In genomic region chr1:136768969-136769401, GRCm38 (mm10) we compare ENCODE assay signal across 9 mouse cellular contexts.
DNase-seq lines count a peak whose midpoint lies in the region; ATAC-seq lines count a peak whose summit lies in the region.
"Had no signal": no experiment of that assay in that cellular context is flagged by ENCODE, and none has a peak within 500 bp of the region (broad histone marks: within the 10 kb centered on the region; RNA-seq: fewer than 3 reads in every experiment).

No protein-coding gene starts in this region.

- no peaks in the 10 kb centered on the region for H3K9me3 ChIP-seq in heart, embryonic 10.5 days
- H3K9me3 ChIP-seq in limb, embryonic 13.5 days, result no peaks in the 10 kb centered on the region
- no peaks in the 10 kb centered on the region for H3K9me3 ChIP-seq in midbrain, embryonic 14.5 days (ENCODE audit: control insufficient read depth, low read length)

- H3K36me3 ChIP-seq in heart, embryonic 10.5 days, result no peaks in the 10 kb centered on the region
- H3K36me3 ChIP-seq in limb, embryonic 13.5 days, result no peaks in the 10 kb centered on the region
- H3K36me3 ChIP-seq in midbrain, embryonic 14.5 days (ENCODE audit: control insufficient read depth, insufficient read depth, low read length), result no peaks in the 10 kb centered on the region

- peaks cover 7% of the 10 kb centered on the region; the same call in 1 of the 2 replicates for H3K4me1 ChIP-seq in heart, embryonic 10.5 days
- peaks cover 4% of the 10 kb centered on the region; the same call in 1 of the 2 replicates for H3K4me1 ChIP-seq in brown adipose tissue, adult 24 weeks (ENCODE audit: control insufficient read depth, insufficient read depth, insufficient read length, low read length)
- H3K4me1 ChIP-seq in limb, embryonic 13.5 days, result peaks cover 13% of the 10 kb centered on the region
- H3K4me1 ChIP-seq in midbrain, embryonic 14.5 days (ENCODE audit: control insufficient read depth, insufficient read depth, low read length), result peaks cover 9% of the 10 kb centered on the region

- WGBS in heart, embryonic 10.5 days, result 9% methylated on average over 10 of the region's 10 CpGs
- 2% methylated on average over 10 of the region's 10 CpGs for WGBS in limb, embryonic 13.5 days
- 2% methylated on average over 10 of the region's 10 CpGs for WGBS in midbrain, embryonic 14.5 days

- H3K27ac ChIP-seq in heart, embryonic 10.5 days, result peak overlapping the region; percentile 47
- no peak overlapping the region for H3K27ac ChIP-seq in brown adipose tissue, adult 24 weeks (replicated peaks; ENCODE audit: low read depth, low read length)
- peak overlapping the region; percentile 58; the same call in 1 of the 2 replicates for H3K27ac ChIP-seq in limb, embryonic 13.5 days
- H3K27ac ChIP-seq in midbrain, embryonic 14.5 days (replicated peaks; ENCODE audit: low read depth, low read length), result peak overlapping the region; percentile 60
- H3K27ac ChIP-seq: macrophage had no signal

- no peak overlapping the region for H3K9ac ChIP-seq in limb, embryonic 13.5 days
- H3K9ac ChIP-seq in midbrain, embryonic 14.5 days (replicated peaks; ENCODE audit: low read length), result no peak overlapping the region

- peak overlapping the region; percentile 38 for H3K4me2 ChIP-seq in limb, embryonic 13.5 days (replicated peaks)
- peak overlapping the region; percentile 20; the same call in 1 of the 2 replicates for H3K4me2 ChIP-seq in midbrain, embryonic 14.5 days (ENCODE audit: low read length)

- no peaks in the 10 kb centered on the region for H3K27me3 ChIP-seq in heart, embryonic 10.5 days (ENCODE audit: insufficient read depth, poor library complexity, severe bottlenecking)
- H3K27me3 ChIP-seq in limb, embryonic 13.5 days, result no peaks in the 10 kb centered on the region
- H3K27me3 ChIP-seq in midbrain, embryonic 14.5 days (ENCODE audit: control insufficient read depth, insufficient read depth, low read length), result no peaks in the 10 kb centered on the region

- peak overlapping the region; percentile 35 for H3K4me3 ChIP-seq in heart, embryonic 10.5 days
- H3K4me3 ChIP-seq in brown adipose tissue, adult 24 weeks (ENCODE audit: insufficient read depth, low read depth, low read length), result 0 out of 2 replicates have a peak overlapping the region, but pooled peaks have one; percentile 20
- H3K4me3 ChIP-seq in limb, embryonic 13.5 days, result no peak overlapping the region
- no peak overlapping the region for H3K4me3 ChIP-seq in midbrain, embryonic 14.5 days (replicated peaks; ENCODE audit: low read depth, low read length)

- peak; percentile 85 for ATAC-seq in limb, embryonic 13.5 days (ENCODE audit: low FRiP score, low read depth)
- peak; percentile 74 for ATAC-seq in midbrain, embryonic 14.5 days (ENCODE audit: low FRiP score, low TSS enrichment)
- ATAC-seq in activated CD4-positive, CD25-positive, alpha-beta regulatory T cell, adult 4 months, result no peak
- no peak for ATAC-seq in cerebellum, adult (ENCODE audit: insufficient number of reproducible peaks, low FRiP score, low TSS enrichment)

- no peak for DNase-seq in heart, embryonic 10.5 days (ENCODE audit: low spot score)
- no peak for DNase-seq in heart, adult 9 months (ENCODE audit: low spot score in 2 of 2)
- peak; percentile 25 for DNase-seq in heart, postnatal 4 days
- DNase-seq in midbrain, embryonic 14.5 days, result peak; percentile 74

Comparison
In these comparisons a context has a peak if more than half of its experiments do, and no peak if none do; other contexts are left out.
1. DNase-seq: peak in heart, postnatal 4 days (single experiment) and midbrain, embryonic 14.5 days (single experiment); none in heart, embryonic 10.5 days (single experiment) and heart, adult 9 months (0 of 2).
2. H3K4me3 ChIP-seq: peak in heart, embryonic 10.5 days (single experiment) and brown adipose tissue, adult 24 weeks (single experiment); none in limb, embryonic 13.5 days (single experiment) and midbrain, embryonic 14.5 days (single experiment).
3. ATAC-seq: peak in limb, embryonic 13.5 days (single experiment) and midbrain, embryonic 14.5 days (single experiment); none in activated CD4-positive, CD25-positive, alpha-beta regulatory T cell, adult 4 months (single experiment) and cerebellum, adult (single experiment).